Mouse (Mus musculus): ENCODE data around the gene Nae1. TPM values are rescaled to one million over a fixed set of nuclear protein-coding genes. Genes with fewer than 3 reads are reported as not detected.
A peak's percentile ranks its signal among the peaks of the same experiment; 100 is the strongest.

Gene Nae1
- polyA plus RNA-seq, 1 experiment from 2014 or later: 99.2 TPM

DNA sequence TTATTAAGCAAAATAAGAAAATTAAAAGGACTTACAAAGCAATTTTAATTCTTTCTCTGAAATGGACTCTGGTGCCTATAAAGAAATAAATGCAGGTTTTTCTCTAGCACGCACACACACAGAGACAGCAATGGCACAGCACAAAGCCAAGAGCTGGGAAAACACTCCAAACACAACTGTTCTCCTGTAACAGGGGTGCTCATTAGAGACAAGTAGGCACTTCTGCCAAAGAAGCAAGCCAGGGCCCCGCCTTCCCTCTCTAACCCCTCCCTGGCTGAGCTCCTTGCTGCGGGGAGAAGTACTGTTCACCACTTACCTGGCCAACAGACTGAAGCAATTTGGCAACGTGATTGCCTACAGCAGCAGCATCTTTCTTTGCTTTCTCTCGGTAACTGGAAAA, 16.6 kb downstream of the Nae1 start:
- no peak for ATAC-seq (ENCODE audit: low FRiP score)
- Histone ChIP-seq H3K36me3 (peaks cover 58% of the 10 kb centered on the region), H3K27ac (replicated peaks) (no peak overlapping the region), H3K9me3 (replicated peaks) (no peaks in the 10 kb centered on the region), H3K27me3 (replicated peaks) (no peaks in the 10 kb centered on the region), H3K4me1 (no peaks in the 10 kb centered on the region), H3K4me2 (no peak overlapping the region), H3K4me3 (replicated peaks) (no peak overlapping the region), H3K9ac (replicated peaks) (no peak overlapping the region)
- WGBS: 93% methylated on average over 5 of the region's 5 CpGs

DNA sequence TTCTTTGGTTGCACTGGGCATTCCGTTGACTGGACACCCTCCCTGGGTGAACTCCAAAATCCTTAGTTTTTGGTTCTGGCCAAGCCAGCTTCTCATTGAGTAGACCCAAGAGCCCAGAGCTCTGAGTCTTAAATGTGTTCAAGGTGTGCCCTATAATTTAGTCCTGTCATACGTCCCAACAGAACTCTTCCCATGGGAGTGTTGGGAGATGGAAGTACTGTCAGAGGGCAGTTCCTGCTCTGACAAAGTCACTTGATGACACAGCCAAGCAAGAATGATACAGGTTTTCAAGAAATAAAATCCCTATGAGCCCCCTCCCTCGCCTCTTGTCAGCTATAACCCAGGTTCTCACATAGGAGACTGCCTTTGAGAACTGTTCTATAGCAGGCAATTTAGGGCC, 24.3 kb downstream of the Nae1 start:
- Histone ChIP-seq H3K27ac (replicated peaks) (no peak overlapping the region), H3K9me3 (replicated peaks) (no peaks in the 10 kb centered on the region), H3K27me3 (replicated peaks) (no peaks in the 10 kb centered on the region), H3K4me1 (peaks cover 7% of the 10 kb centered on the region; the same call in 1 of the 2 replicates), H3K4me2 (peak overlapping the region; percentile 100), H3K4me3 (replicated peaks) (peak overlapping the region; percentile 60), H3K9ac (replicated peaks) (no peak overlapping the region), H3K36me3 (peaks cover 21% of the 10 kb centered on the region)
- ATAC-seq (ENCODE audit: low FRiP score): peak; percentile 18; the same call in 1 of the 2 replicates
- WGBS: 77% methylated on average over 3 of the region's 3 CpGs

DNA sequence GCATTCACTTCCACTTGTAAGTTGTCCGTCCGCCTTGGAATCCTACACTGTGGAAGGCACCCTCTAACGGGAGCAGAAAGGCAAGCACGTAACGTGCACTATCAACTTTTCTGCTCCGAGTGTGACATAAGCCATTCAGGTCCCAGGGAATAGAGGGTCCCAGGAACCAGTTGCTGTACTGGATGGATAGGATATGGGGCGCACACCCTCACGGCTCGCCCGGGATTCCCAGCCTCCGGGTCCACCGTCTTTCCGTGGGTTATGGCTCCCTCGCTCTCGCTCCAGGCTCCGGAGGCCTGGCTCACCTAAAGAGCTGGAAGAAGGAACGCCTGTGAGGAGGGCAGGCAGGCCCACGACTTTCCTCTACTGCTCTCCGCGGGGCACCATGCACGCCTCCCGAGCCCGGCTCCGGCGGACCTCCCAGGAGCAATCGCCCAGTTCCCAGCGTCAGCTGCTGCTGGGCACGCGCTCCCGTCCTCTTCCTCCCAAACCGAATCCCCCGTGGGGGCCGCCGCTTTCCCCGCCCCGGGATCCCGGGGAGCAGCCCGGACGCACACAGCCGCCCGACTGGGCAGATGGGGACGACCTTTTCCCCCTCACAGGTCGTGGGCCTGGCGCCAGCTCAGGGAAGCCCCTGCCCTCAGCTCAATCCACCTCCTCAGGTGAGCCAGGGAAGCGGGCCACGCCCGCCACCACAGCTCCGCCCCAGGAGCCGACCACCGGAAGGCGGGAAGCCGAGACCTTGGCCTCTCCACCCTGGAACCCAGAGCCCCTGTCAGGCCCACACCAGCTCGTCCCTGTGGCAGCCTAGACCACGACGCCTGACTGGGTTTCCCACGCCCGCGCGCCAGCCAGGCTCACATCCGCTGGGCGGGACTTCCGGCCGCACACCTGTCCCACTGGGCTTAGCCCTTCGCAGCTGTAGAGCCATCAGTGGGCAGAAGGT, 25.1 kb downstream of the Nae1 start, which contains the start of gene Terb1:
Gene Terb1, minus strand, starts transcription at position 850 of the 946 bp plus-strand sequence.
- peaks cover 13% of the 10 kb centered on the region for H3K36me3 ChIP-seq
- peak; percentile 91 for ATAC-seq (ENCODE audit: low FRiP score)
- no peaks in the 10 kb centered on the region for H3K9me3 ChIP-seq (replicated peaks)
- peak within 1 kb of the TSS; percentile 60 for H3K4me3 ChIP-seq (replicated peaks)
- H3K4me2 ChIP-seq: peak within 1 kb of the TSS; percentile 100
- 1% methylated on average over 63 of the region's 64 CpGs for WGBS
- H3K27ac ChIP-seq (replicated peaks): peak within 1 kb of the TSS; percentile 46
- peak within 1 kb of the TSS; percentile 75 for H3K9ac ChIP-seq (replicated peaks)
- no peaks in the 10 kb centered on the region for H3K27me3 ChIP-seq (replicated peaks)
- peaks cover 7% of the 10 kb centered on the region; the same call in 1 of the 2 replicates for H3K4me1 ChIP-seq

DNA sequence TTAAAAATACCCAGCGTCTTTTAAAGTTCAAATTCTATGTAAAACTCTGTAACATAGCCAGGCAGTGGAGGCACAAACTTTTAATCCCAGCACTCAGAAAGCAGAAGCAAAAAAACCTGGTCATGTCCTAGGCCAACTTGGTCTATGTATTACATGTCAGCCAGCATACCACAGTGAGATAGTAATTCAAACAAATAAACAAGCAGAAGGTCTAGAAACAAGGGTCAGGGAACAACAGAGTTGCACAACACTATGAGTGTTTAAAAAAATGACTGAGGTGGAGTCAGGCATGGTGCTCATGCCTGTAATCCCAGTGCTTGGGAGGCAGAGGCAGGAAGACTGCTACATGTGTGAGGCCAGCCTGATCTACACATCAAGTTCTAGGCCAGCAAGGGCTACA, 55.3 kb downstream of the Nae1 start:
- no peaks in the 10 kb centered on the region for H3K4me1 ChIP-seq
- no peak overlapping the region for H3K4me2 ChIP-seq
- 58% methylated on average over 1 of the region's 1 CpGs for WGBS
- H3K9me3 ChIP-seq (replicated peaks): no peaks in the 10 kb centered on the region
- no peak overlapping the region for H3K4me3 ChIP-seq (replicated peaks)
- H3K27me3 ChIP-seq (replicated peaks): no peaks in the 10 kb centered on the region
- H3K9ac ChIP-seq (replicated peaks): no peak overlapping the region
- no peak overlapping the region for H3K27ac ChIP-seq (replicated peaks)
- ATAC-seq (ENCODE audit: low FRiP score): no peak
- H3K36me3 ChIP-seq: no peaks in the 10 kb centered on the region

DNA sequence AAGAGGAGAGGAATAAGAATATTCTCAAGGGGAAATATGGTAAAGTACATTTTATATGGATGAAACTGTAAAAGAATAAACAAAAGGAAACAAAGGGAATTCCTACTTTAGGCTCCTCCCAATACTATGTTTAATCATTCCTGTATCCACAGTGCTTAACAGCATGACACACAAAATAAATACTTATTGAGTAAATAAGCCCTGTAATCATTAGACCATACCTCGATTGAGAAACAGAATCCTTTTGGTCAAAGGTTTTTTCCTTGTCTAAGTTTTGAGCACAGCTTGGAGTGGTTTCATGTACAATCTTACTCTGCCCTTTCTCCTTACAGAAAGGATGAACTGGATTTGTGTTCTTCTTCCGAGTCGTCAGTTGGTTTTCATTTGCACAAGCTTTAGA, 62.0 kb downstream of the Nae1 start:
- ATAC-seq (ENCODE audit: low FRiP score): no peak
- no peak overlapping the region for H3K4me2 ChIP-seq
- no peak overlapping the region for H3K27ac ChIP-seq (replicated peaks)
- no peak overlapping the region for H3K9ac ChIP-seq (replicated peaks)
- no peaks in the 10 kb centered on the region for H3K4me1 ChIP-seq
- no peaks in the 10 kb centered on the region for H3K9me3 ChIP-seq (replicated peaks)
- no peak overlapping the region for H3K4me3 ChIP-seq (replicated peaks)
- no peaks in the 10 kb centered on the region for H3K27me3 ChIP-seq (replicated peaks)
- WGBS: 83% methylated on average over 3 of the region's 3 CpGs
- H3K36me3 ChIP-seq: no peaks in the 10 kb centered on the region

DNA sequence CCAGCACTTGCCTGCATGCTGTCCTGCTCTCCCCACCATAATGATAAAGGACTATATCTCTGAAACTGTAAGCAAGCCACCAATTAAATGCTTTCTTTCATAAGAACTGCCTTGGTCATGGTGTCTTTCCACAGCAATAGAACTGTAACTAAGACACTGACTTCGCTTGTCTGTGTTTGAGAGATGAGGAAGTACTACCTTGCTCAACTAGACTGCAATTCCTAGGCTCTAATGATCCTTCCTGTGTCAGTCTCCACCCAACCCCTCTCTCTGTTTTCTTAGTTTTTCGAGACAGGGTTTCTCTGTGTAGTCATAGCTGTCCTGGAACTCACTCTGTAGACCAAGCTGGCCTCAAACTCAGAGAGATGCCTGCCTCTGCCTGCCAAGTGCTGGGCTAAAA, 67.0 kb downstream of the Nae1 start:
- Histone ChIP-seq H3K4me1 (no peaks in the 10 kb centered on the region), H3K4me3 (replicated peaks) (no peak overlapping the region), H3K36me3 (no peaks in the 10 kb centered on the region), H3K9me3 (replicated peaks) (no peaks in the 10 kb centered on the region), H3K27me3 (replicated peaks) (no peaks in the 10 kb centered on the region), H3K9ac (replicated peaks) (no peak overlapping the region), H3K27ac (replicated peaks) (no peak overlapping the region), H3K4me2 (no peak overlapping the region)
- WGBS: 73% methylated on average over 2 of the region's 2 CpGs
- ATAC-seq (ENCODE audit: low FRiP score): no peak

Other genes starting within 250 kb of the Nae1 start
- gene Cmtm2a, start 241.5 kb downstream of the Nae1 start, polyA plus RNA-seq (2015; fragmentation: Nextera tagmentation; extraction: Ambion mirVana): not detected in 2 replicates
- gene Gm45711, start 224.6 kb downstream of the Nae1 start, polyA plus RNA-seq (2015; fragmentation: Nextera tagmentation; extraction: Ambion mirVana): not detected in 2 replicates
- not detected in 2 replicates for gene Cmtm1, start 224.5 kb downstream of the Nae1 start, polyA plus RNA-seq (2015; fragmentation: Nextera tagmentation; extraction: Ambion mirVana)
- not detected in 2 replicates for gene Gm11020, start 213.1 kb downstream of the Nae1 start, polyA plus RNA-seq (2015; fragmentation: Nextera tagmentation; extraction: Ambion mirVana)
- not detected in 2 replicates for gene Cmtm2b, start 212.4 kb downstream of the Nae1 start, polyA plus RNA-seq (2015; fragmentation: Nextera tagmentation; extraction: Ambion mirVana)
- 38.9 and 57.6 TPM in 2 replicates for gene Cmtm3, start 195.2 kb downstream of the Nae1 start, polyA plus RNA-seq (2015; fragmentation: Nextera tagmentation; extraction: Ambion mirVana)
- gene Cmtm4, start 138.8 kb downstream of the Nae1 start, polyA plus RNA-seq (2015; fragmentation: Nextera tagmentation; extraction: Ambion mirVana): 2.4 and 2.6 TPM in 2 replicates
- 83.4 and 98.1 TPM in 2 replicates for gene Dync1li2, start 91.6 kb downstream of the Nae1 start, polyA plus RNA-seq (2015; fragmentation: Nextera tagmentation; extraction: Ambion mirVana)
- gene Terb1, start 24.7 kb downstream of the Nae1 start, polyA plus RNA-seq (2015; fragmentation: Nextera tagmentation; extraction: Ambion mirVana): 0.59 and 0.97 TPM in 2 replicates
- 3.0 and 3.3 TPM in 2 replicates for gene Car7, start 52 bp upstream of the Nae1 start, polyA plus RNA-seq (2015; fragmentation: Nextera tagmentation; extraction: Ambion mirVana)
- gene Pdp2, start 56.8 kb upstream of the Nae1 start, polyA plus RNA-seq (2015; fragmentation: Nextera tagmentation; extraction: Ambion mirVana): 18.4 and 19.7 TPM in 2 replicates
- 0.38 TPM in 1 of 2 replicates, not detected in the other for gene Cdh16, start 89.8 kb upstream of the Nae1 start, polyA plus RNA-seq (2015; fragmentation: Nextera tagmentation; extraction: Ambion mirVana)
- 4.7 and 6.8 TPM in 2 replicates for gene Rrad, start 96.7 kb upstream of the Nae1 start, polyA plus RNA-seq (2015; fragmentation: Nextera tagmentation; extraction: Ambion mirVana)
- 121 and 135 TPM in 2 replicates for gene Ciao2b, start 107.3 kb upstream of the Nae1 start, polyA plus RNA-seq (2015; fragmentation: Nextera tagmentation; extraction: Ambion mirVana)
- 0.17 TPM in 1 of 2 replicates, not detected in the other for gene Ces2a, start 199.4 kb upstream of the Nae1 start, polyA plus RNA-seq (2015; fragmentation: Nextera tagmentation; extraction: Ambion mirVana)